ENCODE assay signal across 8 mouse cellular contexts in the genomic region with DNA sequence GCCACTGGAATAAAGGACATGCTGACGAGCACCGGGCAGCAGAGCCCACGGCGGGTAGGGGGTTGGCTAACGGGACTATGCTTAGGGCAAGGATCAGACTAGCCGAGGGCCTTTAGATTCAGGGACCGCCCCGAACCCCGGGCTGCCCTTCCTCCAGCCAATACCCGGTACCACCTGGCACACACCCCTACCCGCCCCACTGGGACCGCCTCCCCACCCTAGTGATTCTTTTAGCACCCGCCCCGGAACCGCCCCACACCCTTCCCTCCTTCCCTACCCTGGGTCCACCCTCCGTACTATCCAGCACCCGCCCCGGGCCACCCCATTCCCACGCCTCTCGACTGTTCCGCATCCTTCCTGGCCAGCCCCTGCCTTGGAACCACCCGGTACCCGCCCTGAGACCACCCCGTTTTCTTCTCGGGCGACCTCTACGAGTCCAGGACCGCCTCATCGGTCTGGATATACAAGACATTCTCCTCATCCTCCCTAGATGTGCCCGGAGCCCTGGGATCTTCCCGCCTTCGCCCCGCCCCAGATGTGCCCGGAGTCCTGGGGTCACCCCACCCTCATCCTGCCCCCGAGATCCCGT. TPM values are rescaled to one million over a fixed set of nuclear protein-coding genes. Genes with fewer than 3 reads are reported as not detected.
DNase-seq lines count a peak whose midpoint lies in the region; ATAC-seq and TF ChIP-seq lines count a peak whose summit lies in the region.

No protein-coding gene starts in this region.

- H3K27me3 ChIP-seq in Patski: no peaks in the 10 kb centered on the region
- H3K27me3 ChIP-seq in hindbrain, embryonic 14.5 days (ENCODE audit: control insufficient read depth, insufficient read depth, low read length): no peaks in the 10 kb centered on the region

- H3K4me3 ChIP-seq in hindbrain, embryonic 14.5 days (replicated peaks; ENCODE audit: low read length): peak overlapping the region; percentile 58

- no peak for TF ChIP-seq CTCF in Patski (IDR thresholded peaks at IDR 0.05)

- CTCF ChIA-PET in Patski (lab: Charles Lee): interaction anchor here (1.0 kb wide), 1 partner anchor 144 kb away, joined by 3 read pairs; no protein-coding TSS in a partner anchor

- ATAC-seq in Patski: peak; percentile 79
- ATAC-seq in hindbrain, embryonic 14.5 days (ENCODE audit: low FRiP score): peak; percentile 85

- in situ Hi-C loops in Patski (cut with MboI; ENCODE audit: low pct_unique_long_range_greater_than_20kb): no loop called here

- POLR2A ChIA-PET in Patski (lab: Charles Lee): no interaction called here

- H3K36me3 ChIP-seq in hindbrain, embryonic 14.5 days (replicated peaks; ENCODE audit: control insufficient read depth, insufficient read depth): no peaks in the 10 kb centered on the region

- DNase-seq in Patski (ENCODE audit: low read depth, low spot score): no peak
- DNase-seq in cerebellum, postnatal 14 days: peak; percentile 86
- peak; percentile 77 to 80 for DNase-seq in frontal cortex, postnatal 36 days (ENCODE audit: low spot score in 2 of 2)
- peak; percentile 34 for DNase-seq in hindbrain, embryonic 14.5 days (ENCODE audit: low spot score)
- peak; percentile 58 for DNase-seq in layer of hippocampus, postnatal 25 days (ENCODE audit: extremely low spot score in 1 of 2, low spot score in 1 of 2)
- peak; percentile 92 for DNase-seq in lung, postnatal 10 days
- DNase-seq in ovary, postnatal 36 days (ENCODE audit: low spot score): peak; percentile 83
- DNase-seq in thymus, postnatal 36 days: peak; percentile 35 to 45

- H3K9ac ChIP-seq in hindbrain, embryonic 14.5 days: peak overlapping the region; percentile 76

- 1% methylated on average over 35 of the region's 36 CpGs for WGBS in hindbrain, embryonic 14.5 days

- peak overlapping the region; percentile 97 for H3K4me2 ChIP-seq in hindbrain, embryonic 14.5 days (replicated peaks)

- no peaks in the 10 kb centered on the region for H3K9me3 ChIP-seq in hindbrain, embryonic 14.5 days (ENCODE audit: control insufficient read depth, low read length)

- H3K27ac ChIP-seq in hindbrain, embryonic 14.5 days: peak overlapping the region; percentile 46; the same call in 1 of the 2 replicates

- peaks cover 12% of the 10 kb centered on the region; the same call in 1 of the 2 replicates for H3K4me1 ChIP-seq in hindbrain, embryonic 14.5 days (replicated peaks; ENCODE audit: control insufficient read depth, insufficient read depth, low read length)

RNA-seq across cellular contexts. Expression of gene Fah, which starts 0.7 kb away (rescaled TPM):
- polyA plus RNA-seq in Patski (2021): 22.5 TPM
- polyA plus RNA-seq in hindbrain, embryonic 14.5 days (2014; fragmentation: Nextera tagmentation; extraction: Ambion mirVana): 9.9 and 10.5 TPM in 2 replicates
- 10 to 100 TPM; 18.4 to 19.2 TPM for total RNA-seq in layer of hippocampus, postnatal 25 days (2021)
